Mouse (Mus musculus): ENCODE measurements at regions not wholly inside any gene's neighbourhood (a gene's known extent, or its start where the extent isn't known, plus 50 kb on each side); places are given as distances from the start of the nearest gene placed in this dataset.

DNA sequence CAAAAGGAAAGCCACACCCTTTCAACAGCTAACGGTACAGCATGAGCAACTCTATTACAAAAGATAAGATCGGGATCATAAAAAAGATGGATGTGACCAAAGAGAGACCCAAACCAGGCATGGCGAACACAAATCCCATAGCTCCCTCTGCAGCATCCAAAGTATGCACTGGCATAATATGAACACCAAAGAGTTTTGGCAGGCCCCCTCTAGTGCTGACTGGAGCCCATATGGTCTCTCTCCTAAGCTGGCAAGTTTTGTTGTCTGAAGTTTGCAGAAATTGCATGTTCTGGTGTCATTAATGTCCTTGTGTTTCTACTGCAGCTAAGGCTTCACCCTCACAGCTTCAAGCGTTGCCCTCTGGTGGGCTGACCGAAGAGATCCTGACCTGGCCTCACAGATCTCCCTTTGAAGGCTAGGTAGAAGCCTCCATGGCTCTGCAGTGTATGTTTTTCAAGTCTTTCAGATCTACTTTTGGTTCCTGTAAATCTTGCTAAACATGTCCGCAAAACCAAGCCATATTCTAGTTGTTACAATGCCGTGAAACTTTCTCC lies 75.7 kb upstream of the Bcl2l14 start:
- WGBS = 89% methylated on average over 7 of the region's 7 CpGs

DNA sequence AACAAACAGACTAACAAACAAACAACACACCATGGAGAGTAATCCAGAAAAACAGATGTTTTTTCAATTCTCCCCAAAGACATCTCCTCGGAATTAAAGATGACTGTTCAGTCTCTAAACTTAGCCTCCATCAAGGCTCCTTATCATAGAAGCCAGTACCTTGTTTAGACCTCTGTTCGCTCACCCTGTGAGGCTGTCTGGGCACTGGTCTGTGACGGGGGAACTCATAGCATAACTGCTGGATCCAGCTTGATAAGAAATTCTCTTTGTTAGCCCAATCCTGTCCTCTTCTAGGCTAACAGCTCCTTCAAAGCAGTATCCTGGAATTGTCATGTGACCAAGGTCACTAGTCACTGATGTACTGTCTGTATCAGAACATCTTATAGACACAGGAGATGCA lies 72.1 kb upstream of the Bcl2l14 start:
- Histone ChIP-seq H3K4me3 (ENCODE audit: low read length) (no peak overlapping the region), H3K4me2 (ENCODE audit: low read depth, low read length) (no peak overlapping the region), H3K27ac (ENCODE audit: low read length) (no peak overlapping the region), H3K27me3 (ENCODE audit: control insufficient read depth, insufficient read depth, low read depth, low read length) (no peaks in the 10 kb centered on the region), H3K36me3 (ENCODE audit: control insufficient read depth, insufficient read depth, low read length) (no peaks in the 10 kb centered on the region), H3K9me3 (ENCODE audit: control insufficient read depth, low read length) (no peaks in the 10 kb centered on the region), H3K4me1 (replicated peaks; ENCODE audit: control insufficient read depth, insufficient read depth, low read length) (no peaks in the 10 kb centered on the region), H3K9ac (ENCODE audit: low read length) (no peak overlapping the region)
- no peak for ATAC-seq (ENCODE audit: low read depth)
- WGBS = 68% methylated on average over 3 of the region's 3 CpGs

More for the DNA sequence above, 75.7 kb upstream of the Bcl2l14 start:
- Histone ChIP-seq H3K36me3 (ENCODE audit: control insufficient read depth, insufficient read depth, low read length) (no peaks in the 10 kb centered on the region), H3K27ac (ENCODE audit: low read length) (no peak overlapping the region), H3K9ac (ENCODE audit: low read length) (no peak overlapping the region), H3K4me1 (replicated peaks; ENCODE audit: control insufficient read depth, insufficient read depth, low read length) (no peaks in the 10 kb centered on the region), H3K4me2 (ENCODE audit: low read depth, low read length) (no peak overlapping the region), H3K4me3 (ENCODE audit: low read length) (no peak overlapping the region), H3K27me3 (ENCODE audit: control insufficient read depth, insufficient read depth, low read depth, low read length) (no peaks in the 10 kb centered on the region), H3K9me3 (ENCODE audit: control insufficient read depth, low read length) (no peaks in the 10 kb centered on the region)
- ATAC-seq (ENCODE audit: low read depth) = no peak

- H3K4me1 ChIP-seq (replicated peaks; ENCODE audit: control insufficient read depth, insufficient read depth, low read length) = no peaks in the 10 kb centered on the region
- no peak overlapping the region for H3K4me3 ChIP-seq (ENCODE audit: low read length)
- no peak overlapping the region for H3K4me2 ChIP-seq (ENCODE audit: low read depth, low read length)
- no peak overlapping the region for H3K9ac ChIP-seq (ENCODE audit: low read length)
- WGBS = 84% methylated on average over 4 of the region's 4 CpGs
- ATAC-seq (ENCODE audit: low read depth) = no peak
- no peaks in the 10 kb centered on the region for H3K9me3 ChIP-seq (ENCODE audit: control insufficient read depth, low read length)
- H3K27ac ChIP-seq (ENCODE audit: low read length) = no peak overlapping the region
- H3K36me3 ChIP-seq (ENCODE audit: control insufficient read depth, insufficient read depth, low read length) = no peaks in the 10 kb centered on the region
- no peaks in the 10 kb centered on the region for H3K27me3 ChIP-seq (ENCODE audit: control insufficient read depth, insufficient read depth, low read depth, low read length)
Observed at GRCm38 (mm10) chr6:134325564-134325963, 70.6 kb upstream of the Bcl2l14 start.

GRCm38 (mm10) chr6:134329550-134330299 lies 66.4 kb upstream of the Bcl2l14 start:
- Histone ChIP-seq H3K27me3 (ENCODE audit: control insufficient read depth, insufficient read depth, low read depth, low read length) (no peaks in the 10 kb centered on the region), H3K36me3 (ENCODE audit: control insufficient read depth, insufficient read depth, low read length) (no peaks in the 10 kb centered on the region), H3K9me3 (ENCODE audit: control insufficient read depth, low read length) (no peaks in the 10 kb centered on the region), H3K27ac (ENCODE audit: low read length) (0 out of 2 replicates have a peak overlapping the region, but pooled peaks have one; percentile 5), H3K4me3 (ENCODE audit: low read length) (no peak overlapping the region), H3K4me2 (ENCODE audit: low read depth, low read length) (no peak overlapping the region), H3K9ac (ENCODE audit: low read length) (no peak overlapping the region), H3K4me1 (replicated peaks; ENCODE audit: control insufficient read depth, insufficient read depth, low read length) (no peaks in the 10 kb centered on the region)
- peak; percentile 23; the same call in 1 of the 2 replicates for ATAC-seq (ENCODE audit: low read depth)
- 56% methylated on average over 10 of the region's 10 CpGs for whole genome bisulfite sequencing

- H3K9me3 ChIP-seq (ENCODE audit: control insufficient read depth, low read length) = no peaks in the 10 kb centered on the region
- 85% methylated on average over 4 of the region's 4 CpGs for WGBS
- no peak overlapping the region for H3K27ac ChIP-seq (ENCODE audit: low read length)
- no peaks in the 10 kb centered on the region for H3K36me3 ChIP-seq (ENCODE audit: control insufficient read depth, insufficient read depth, low read length)
- no peak for ATAC-seq (ENCODE audit: low read depth)
- H3K4me3 ChIP-seq (ENCODE audit: low read length) = no peak overlapping the region
- H3K4me1 ChIP-seq (replicated peaks; ENCODE audit: control insufficient read depth, insufficient read depth, low read length) = no peaks in the 10 kb centered on the region
- no peaks in the 10 kb centered on the region for H3K27me3 ChIP-seq (ENCODE audit: control insufficient read depth, insufficient read depth, low read depth, low read length)
- no peak overlapping the region for H3K4me2 ChIP-seq (ENCODE audit: low read depth, low read length)
- no peak overlapping the region for H3K9ac ChIP-seq (ENCODE audit: low read length)
Observed at GRCm38 (mm10) chr6:134330300-134330640, 65.8 kb upstream of the Bcl2l14 start.

- Histone ChIP-seq H3K9ac (ENCODE audit: low read length) (no peak overlapping the region), H3K4me2 (ENCODE audit: low read depth, low read length) (no peak overlapping the region), H3K27ac (ENCODE audit: low read length) (no peak overlapping the region), H3K27me3 (ENCODE audit: control insufficient read depth, insufficient read depth, low read depth, low read length) (no peaks in the 10 kb centered on the region), H3K9me3 (ENCODE audit: control insufficient read depth, low read length) (no peaks in the 10 kb centered on the region), H3K36me3 (ENCODE audit: control insufficient read depth, insufficient read depth, low read length) (no peaks in the 10 kb centered on the region), H3K4me3 (ENCODE audit: low read length) (no peak overlapping the region), H3K4me1 (replicated peaks; ENCODE audit: control insufficient read depth, insufficient read depth, low read length) (no peaks in the 10 kb centered on the region)
- WGBS = 45% methylated on average over 15 of the region's 15 CpGs
- ATAC-seq (ENCODE audit: low read depth) = peak; percentile 43; the same call in 1 of the 2 replicates
Observed at GRCm38 (mm10) chr6:134332718-134333432, 63.2 kb upstream of the Bcl2l14 start.

- Histone ChIP-seq H3K9me3 (ENCODE audit: control insufficient read depth, low read length) (no peaks in the 10 kb centered on the region), H3K27me3 (ENCODE audit: control insufficient read depth, insufficient read depth, low read depth, low read length) (no peaks in the 10 kb centered on the region), H3K36me3 (ENCODE audit: control insufficient read depth, insufficient read depth, low read length) (no peaks in the 10 kb centered on the region), H3K9ac (ENCODE audit: low read length) (no peak overlapping the region), H3K4me1 (replicated peaks; ENCODE audit: control insufficient read depth, insufficient read depth, low read length) (no peaks in the 10 kb centered on the region), H3K4me3 (ENCODE audit: low read length) (no peak overlapping the region), H3K4me2 (ENCODE audit: low read depth, low read length) (no peak overlapping the region), H3K27ac (ENCODE audit: low read length) (no peak overlapping the region)
- no peak for ATAC-seq (ENCODE audit: low read depth)
- WGBS = 81% methylated on average over 4 of the region's 4 CpGs
Observed at GRCm38 (mm10) chr6:134335711-134336110, 60.4 kb upstream of the Bcl2l14 start.

DNA sequence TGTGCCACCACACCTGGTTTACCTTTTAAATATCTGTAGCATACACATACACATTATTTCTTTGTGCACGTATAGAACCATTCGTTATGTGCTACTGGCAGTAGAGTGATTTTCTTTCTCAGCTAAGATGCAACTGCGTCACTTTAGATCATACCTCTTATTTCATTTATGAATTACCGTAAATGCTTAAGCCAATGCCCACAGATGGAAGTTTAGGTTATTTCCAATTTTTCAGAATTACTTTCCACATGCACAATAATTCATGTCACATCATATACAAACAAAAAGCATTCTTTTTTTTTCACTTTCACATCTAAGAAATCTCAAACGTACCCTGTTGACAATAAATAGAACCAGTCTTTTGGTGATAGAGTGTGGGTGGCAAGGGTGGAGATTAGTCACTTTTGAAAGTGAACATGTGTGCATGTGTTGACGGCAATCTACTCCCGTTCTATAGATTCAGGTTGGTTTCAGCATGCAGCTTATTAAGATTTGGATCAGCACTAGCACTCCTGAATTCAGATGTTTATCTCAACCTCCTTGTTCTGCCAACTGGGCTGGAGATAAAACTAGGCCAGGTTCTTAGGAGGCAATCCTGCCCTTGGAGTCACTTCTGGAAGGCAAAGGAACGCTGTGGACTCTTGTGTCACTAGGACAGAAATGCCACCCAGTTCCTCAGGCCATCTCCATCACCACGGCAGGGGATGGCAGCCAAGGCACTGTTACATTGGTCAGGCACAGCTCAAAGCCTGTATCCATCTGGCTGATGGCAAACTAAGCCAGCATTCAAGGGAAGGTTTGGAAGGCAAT lies 53.1 kb upstream of the Bcl2l14 start:
- no peaks in the 10 kb centered on the region for H3K36me3 ChIP-seq (ENCODE audit: control insufficient read depth, insufficient read depth, low read length)
- no peak for ATAC-seq (ENCODE audit: low read depth)
- H3K9ac ChIP-seq (ENCODE audit: low read length) = no peak overlapping the region
- no peak overlapping the region for H3K4me3 ChIP-seq (ENCODE audit: low read length)
- H3K4me1 ChIP-seq (replicated peaks; ENCODE audit: control insufficient read depth, insufficient read depth, low read length) = no peaks in the 10 kb centered on the region
- no peaks in the 10 kb centered on the region for H3K9me3 ChIP-seq (ENCODE audit: control insufficient read depth, low read length)
- no peaks in the 10 kb centered on the region for H3K27me3 ChIP-seq (ENCODE audit: control insufficient read depth, insufficient read depth, low read depth, low read length)
- H3K27ac ChIP-seq (ENCODE audit: low read length) = no peak overlapping the region
- H3K4me2 ChIP-seq (ENCODE audit: low read depth, low read length) = no peak overlapping the region
- 88% methylated on average over 9 of the region's 9 CpGs for WGBS

DNA sequence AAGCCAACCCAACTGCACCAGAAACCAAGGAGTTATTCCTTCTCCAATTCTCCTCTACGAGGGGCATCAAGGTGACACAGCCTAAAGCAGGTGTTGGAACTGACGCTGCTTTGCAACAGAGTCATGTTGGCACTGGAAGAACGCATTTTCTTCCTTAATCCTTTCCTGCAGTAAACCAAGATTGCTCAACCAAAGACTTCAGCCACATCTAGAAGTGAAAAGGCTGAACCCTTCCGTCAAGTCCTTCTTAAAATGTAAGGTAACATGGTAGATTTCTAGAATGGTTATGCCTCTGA lies 52.6 kb upstream of the Bcl2l14 start:
- no peak for ATAC-seq (ENCODE audit: low read depth)
- Histone ChIP-seq H3K9me3 (ENCODE audit: control insufficient read depth, low read length) (no peaks in the 10 kb centered on the region), H3K4me2 (ENCODE audit: low read depth, low read length) (no peak overlapping the region), H3K36me3 (ENCODE audit: control insufficient read depth, insufficient read depth, low read length) (no peaks in the 10 kb centered on the region), H3K4me3 (ENCODE audit: low read length) (no peak overlapping the region), H3K9ac (ENCODE audit: low read length) (no peak overlapping the region), H3K4me1 (replicated peaks; ENCODE audit: control insufficient read depth, insufficient read depth, low read length) (no peaks in the 10 kb centered on the region), H3K27me3 (ENCODE audit: control insufficient read depth, insufficient read depth, low read depth, low read length) (no peaks in the 10 kb centered on the region), H3K27ac (ENCODE audit: low read length) (no peak overlapping the region)
- 77% methylated on average over 4 of the region's 4 CpGs for WGBS

All from lung, embryonic 16.5 days (tissue).